Mouse (Mus musculus) left cerebral cortex, postnatal 25 days (tissue): ENCODE results near the gene Tsc22d2. TPM values are rescaled to one million over a fixed set of nuclear protein-coding genes. Genes with fewer than 3 reads are reported as not detected.

Experiments
- DNase-seq, 2 experiments: peaks; one replicate each; pipeline ENCODE4 v3.0.0; 2022; ENCODE audit warnings: low spot score in 2 of 2, mixed read lengths in 1 of 2
- intact Hi-C: fragments of 180-260 bp; cut with DNase I; formaldehyde crosslinking; loops from one replicate; pipeline ENCODE4 v1.15.1; 2025
- total RNA-seq, 2 experiments: library from RNA; stranded (reverse); gene quantifications; 2 replicates each; pipeline ENCODE4 v1.2.3; 2021

Gene Tsc22d2
- total RNA-seq, 2 experiments from 2014 or later = 34.7 to 35.2 TPM

- intact Hi-C loops = no loop called here
Observed at GRCm38 (mm10) chr3:58504676-58505075, 90.2 kb downstream of the Tsc22d2 start.

GRCm38 (mm10) chr3:58508020-58508750 is 93.7 kb downstream of the Tsc22d2 start:
- intact Hi-C loops = no loop called here
- no peak for DNase-seq

More at GRCm38 (mm10) chr3:58504676-58505075, 90.2 kb downstream of the Tsc22d2 start:
- no peak for DNase-seq

- intact Hi-C loops = no loop called here
- no peak for DNase-seq
Observed at GRCm38 (mm10) chr3:58511581-58511980, 97.1 kb downstream of the Tsc22d2 start.

GRCm38 (mm10) chr3:58512740-58513139 is 98.2 kb downstream of the Tsc22d2 start:
- intact Hi-C loops = no loop called here
- no peak for DNase-seq

- intact Hi-C loops = no loop called here
- DNase-seq = no peak
Observed at GRCm38 (mm10) chr3:58513483-58513882, 99.0 kb downstream of the Tsc22d2 start.

GRCm38 (mm10) chr3:58515947-58516601 is 101.6 kb downstream of the Tsc22d2 start:
- intact Hi-C loops = no loop called here
- no peak for DNase-seq

Other genes with a start within 250 kb of the Tsc22d2 start
- gene Eif2a, start 111.1 kb downstream of the Tsc22d2 start, total RNA-seq = 10 to 100 TPM; 40.8 to 42.2 TPM
- gene Serp1, start 111.2 kb downstream of the Tsc22d2 start, total RNA-seq = 10 to 100 TPM; 23.4 to 25.4 TPM
- gene Selenot, start 161.9 kb downstream of the Tsc22d2 start, total RNA-seq = 100 to 1,000 TPM; 149 to 153 TPM
- 1 to 10 TPM; 1.1 to 1.5 TPM for gene Erich6, start 222.5 kb downstream of the Tsc22d2 start, total RNA-seq